Mouse (Mus musculus) testis, adult 2 months (tissue): ENCODE results near the gene Gucd1. TPM values are rescaled to one million over a fixed set of nuclear protein-coding genes. Genes with fewer than 3 reads are reported as not detected.
"Not testable (repeated sequence)": the region's sequence is repeated elsewhere in the genome, so short reads cannot be mapped to it uniquely, and the experiment has no call there.

Experiments
- H3K27ac ChIP-seq: fragments of 200-500 bp; 2 replicates; pipeline ENCODE4 v1.5.1; 2012; ENCODE audit warnings: low read depth, low read length; ENCODE audit not compliant: control insufficient read depth, insufficient read depth
- H3K27me3 ChIP-seq: fragments of 200-500 bp; 2 replicates; pipeline ENCODE4 v1.6.1; 2012; ENCODE audit warnings: mild to moderate bottlenecking, low read length, moderate library complexity; ENCODE audit not compliant: control insufficient read depth, insufficient read depth
- H3K36me3 ChIP-seq: fragments of 200-500 bp; 2 replicates; pipeline ENCODE4 v1.6.1; 2012; ENCODE audit warnings: mild to moderate bottlenecking, low read length; ENCODE audit not compliant: control insufficient read depth, insufficient read depth
- H3K4me1 ChIP-seq: fragments of 200-500 bp; 2 replicates; pipeline ENCODE4 v1.6.1; 2012; ENCODE audit warnings: low read length; ENCODE audit not compliant: control insufficient read depth, insufficient read depth
- H3K4me3 ChIP-seq: fragments of 200-500 bp; 2 replicates; pipeline ENCODE4 v1.5.1; 2012; ENCODE audit warnings: low read depth, mild to moderate bottlenecking, low read length, moderate library complexity, mixed read lengths; ENCODE audit not compliant: control insufficient read depth
- CTCF ChIP-seq: fragments of 200-500 bp; IDR thresholded peaks from 2 replicates; pipeline ENCODE4 v1.5.1; 2012; ENCODE audit warnings: low read depth, mild to moderate bottlenecking, inconsistent platforms, low read length, moderate library complexity; ENCODE audit not compliant: control insufficient read depth, insufficient read depth, insufficient replicate concordance
- POLR2A ChIP-seq: fragments of 200-500 bp; IDR thresholded peaks from 2 replicates; pipeline ENCODE4 v1.6.1; 2012; ENCODE audit warnings: low read depth, mild to moderate bottlenecking, inconsistent platforms, low read length, moderate library complexity; ENCODE audit not compliant: control insufficient read depth
- polyA plus RNA-seq: library from polyadenylated mRNA; depleted of rRNA; stranded (reverse); fragments of >200 nt; gene quantifications from 2 replicates; pipeline ENCODE4 v1.2.3, GENCODE M21; 2012

The Gucd1 gene
- polyA plus RNA-seq, 1 experiment = 15.1 TPM

DNA sequence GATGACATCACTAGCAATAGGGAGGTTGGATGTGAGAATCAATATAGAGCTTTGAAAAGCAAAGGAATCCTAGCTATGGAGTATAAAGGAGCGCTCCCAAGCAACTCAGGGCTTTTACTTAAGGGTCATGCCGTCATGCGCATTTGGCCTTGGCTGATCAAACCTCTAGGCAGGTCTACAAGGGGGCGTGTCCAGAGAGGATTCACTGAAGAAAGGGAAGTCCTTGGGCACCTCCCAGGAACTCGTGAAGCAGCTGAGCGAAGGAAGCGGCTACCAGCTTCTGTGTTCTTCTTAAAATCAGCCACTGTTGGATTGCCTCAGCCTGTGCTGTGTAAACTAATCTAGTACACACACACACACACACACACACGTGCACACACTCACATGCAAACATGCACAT, 44.4 kb downstream of the Gucd1 start:
- no peak overlapping the region for H3K4me3 ChIP-seq
- H3K4me1 ChIP-seq = no peaks in the 10 kb centered on the region
- TF ChIP-seq CTCF (no peak), POLR2A (no peak)
- H3K27ac ChIP-seq = no peak overlapping the region
- H3K27me3 ChIP-seq = no peaks in the 10 kb centered on the region
- no peaks in the 10 kb centered on the region for H3K36me3 ChIP-seq

DNA sequence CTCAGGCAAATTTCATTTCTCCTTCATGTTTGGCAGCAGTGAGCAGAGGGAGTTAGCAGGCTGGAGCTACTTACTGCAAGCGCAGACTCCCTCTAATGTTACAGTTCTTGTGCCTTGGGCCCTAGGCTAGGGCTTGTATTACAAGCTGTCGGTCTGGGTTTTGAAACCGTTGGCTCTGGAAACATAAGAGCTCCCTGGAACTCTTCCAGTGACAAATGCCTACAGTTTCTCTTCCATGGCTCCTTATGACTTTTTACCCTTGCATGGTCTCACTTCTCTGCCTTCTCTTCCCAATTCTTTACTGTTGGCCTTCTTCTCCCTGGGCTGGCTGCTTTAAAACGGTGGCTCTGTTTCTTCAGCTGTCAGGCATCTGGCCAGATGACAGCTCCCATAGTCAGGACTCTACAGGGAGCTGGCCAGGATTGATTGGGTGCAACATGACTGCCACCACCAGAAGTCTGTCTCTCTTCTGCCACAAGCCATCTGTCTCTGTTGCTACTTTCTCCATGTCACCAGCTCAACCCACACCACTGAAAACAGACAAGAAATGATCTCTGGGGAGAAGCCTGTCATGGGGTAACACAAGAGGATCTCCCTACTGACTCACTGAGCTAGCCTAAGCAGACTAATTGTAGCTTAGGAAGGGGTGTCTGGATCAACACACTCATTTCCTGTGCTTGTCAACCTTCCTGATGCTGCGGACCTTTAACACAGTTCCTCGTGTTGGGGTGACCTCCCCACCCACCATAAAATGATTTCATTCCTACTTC, 51.8 kb downstream of the Gucd1 start:
- H3K27ac ChIP-seq = no peak overlapping the region
- no peaks in the 10 kb centered on the region for H3K36me3 ChIP-seq
- H3K4me1 ChIP-seq = no peaks in the 10 kb centered on the region
- no peak for TF ChIP-seq POLR2A
- no peak for TF ChIP-seq CTCF
- no peak overlapping the region for H3K4me3 ChIP-seq
- H3K27me3 ChIP-seq = no peaks in the 10 kb centered on the region

DNA sequence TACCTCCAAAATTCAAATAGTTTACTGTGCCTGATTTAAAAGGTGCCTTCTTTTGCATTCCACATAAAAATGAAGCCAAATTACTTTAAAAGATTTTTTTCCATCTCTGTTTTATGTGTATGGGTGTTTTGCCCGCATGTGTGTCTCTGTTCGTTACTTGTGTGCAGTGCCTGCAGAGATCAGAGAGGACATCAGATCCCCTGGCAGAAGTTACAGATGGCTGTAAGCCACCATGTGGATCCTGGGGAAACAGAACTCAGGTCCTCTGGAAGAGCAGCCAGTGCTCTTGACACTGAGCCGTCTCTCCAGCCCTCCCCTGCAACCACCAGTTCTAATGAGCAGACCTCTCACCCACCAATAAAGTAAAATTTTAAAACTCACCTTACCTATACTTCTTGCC, 55.0 kb downstream of the Gucd1 start:
- Histone ChIP-seq H3K27me3 (no peaks in the 10 kb centered on the region), H3K4me1 (no peaks in the 10 kb centered on the region), H3K36me3 (no peaks in the 10 kb centered on the region), H3K27ac (no peak overlapping the region), H3K4me3 (no peak overlapping the region)
- TF ChIP-seq CTCF = no peak
- no peak for TF ChIP-seq POLR2A

DNA sequence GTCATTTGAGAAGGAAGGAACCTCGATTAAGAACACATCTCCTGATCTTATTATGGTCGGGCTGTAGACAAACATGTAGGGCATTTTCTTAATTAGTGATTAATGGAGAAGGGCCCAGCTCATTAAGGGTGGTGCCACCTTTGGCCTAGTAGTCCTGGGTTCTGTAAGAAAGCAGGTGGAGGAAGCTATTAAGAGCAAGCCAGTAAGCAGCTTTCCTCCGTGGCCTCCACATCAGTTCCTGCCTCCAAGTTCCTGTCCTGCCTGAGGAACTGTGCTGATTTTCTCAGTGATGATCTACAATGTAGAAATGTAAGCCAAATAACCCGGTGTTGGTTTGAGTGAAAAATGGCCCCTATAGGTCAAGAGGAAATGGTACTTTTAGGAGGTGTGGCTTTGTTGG, 59.4 kb downstream of the Gucd1 start:
- TF ChIP-seq CTCF = no peak
- no peak for TF ChIP-seq POLR2A
- H3K27ac ChIP-seq = no peak overlapping the region

DNA sequence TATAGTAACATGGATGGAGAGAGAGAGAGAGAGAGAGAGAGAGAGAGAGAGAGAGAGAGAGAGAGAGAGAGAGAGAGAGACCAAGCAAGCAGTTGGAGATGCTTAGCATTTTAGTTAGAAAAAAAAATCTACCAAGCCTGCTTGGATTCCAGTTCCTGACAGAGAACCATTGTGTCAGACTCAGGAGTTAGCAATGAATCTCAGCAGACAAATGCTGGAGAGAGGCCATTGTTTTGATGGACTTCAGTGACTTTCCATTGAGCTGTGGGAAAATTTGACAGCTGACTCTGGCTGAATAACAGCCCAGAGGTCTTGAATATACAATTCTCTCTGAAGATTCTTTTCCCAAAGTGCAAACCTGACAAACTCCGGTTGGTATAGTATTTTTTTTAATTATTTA, 59.9 kb downstream of the Gucd1 start:
- Histone ChIP-seq H3K36me3 (no peaks in the 10 kb centered on the region), H3K4me1 (peaks cover 4% of the 10 kb centered on the region; the same call in 1 of the 2 replicates), H3K27ac (no peak overlapping the region), H3K27me3 (no peaks in the 10 kb centered on the region), H3K4me3 (no peak overlapping the region)
- TF ChIP-seq CTCF (no peak), POLR2A (no peak)

More for the DNA sequence above, 59.4 kb downstream of the Gucd1 start:
- peaks cover 4% of the 10 kb centered on the region; the same call in 1 of the 2 replicates for H3K4me1 ChIP-seq
- H3K27me3 ChIP-seq = no peaks in the 10 kb centered on the region
- H3K4me3 ChIP-seq = no peak overlapping the region
- H3K36me3 ChIP-seq = no peaks in the 10 kb centered on the region

DNA sequence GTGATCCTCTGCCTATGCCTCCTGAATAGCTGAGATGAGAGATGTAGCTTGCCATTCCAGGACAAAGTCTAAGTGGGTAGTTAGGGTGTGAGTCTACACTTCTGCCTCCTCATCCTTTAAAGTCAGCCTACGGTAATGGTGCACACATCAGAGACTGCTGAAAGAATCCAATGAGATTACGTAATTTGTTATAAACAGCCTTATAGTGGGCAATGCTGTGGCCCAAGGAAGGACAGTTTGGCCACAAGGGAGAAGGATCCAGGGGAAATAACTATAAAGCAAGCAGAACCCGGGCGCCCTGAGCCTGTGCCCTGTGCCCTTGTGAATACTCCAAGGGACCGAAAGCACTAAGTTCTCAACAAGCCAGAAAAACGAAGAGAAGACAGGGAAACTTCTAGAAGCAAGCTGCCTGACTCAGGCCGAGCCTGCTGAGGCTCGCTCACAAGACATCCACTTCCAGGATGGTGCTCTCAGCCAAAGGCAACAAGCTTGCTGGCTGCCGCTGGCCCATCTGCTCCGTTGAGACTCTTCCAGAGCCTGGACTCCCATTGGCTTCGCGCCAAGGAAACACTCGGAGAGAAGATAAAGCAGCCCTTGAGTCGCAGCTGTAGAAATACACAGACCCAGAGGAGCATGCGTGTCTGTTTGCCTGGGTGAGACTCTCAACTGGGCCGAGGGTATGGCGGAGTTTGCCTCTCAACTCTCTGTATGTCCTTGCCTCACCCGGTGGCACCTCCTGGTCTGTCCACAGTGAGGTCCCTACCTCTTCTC, 61.5 kb downstream of the Gucd1 start:
- H3K4me1 ChIP-seq, H3K36me3 ChIP-seq, H3K27me3 ChIP-seq, H3K4me3 ChIP-seq, H3K27ac ChIP-seq: not testable (repeated sequence)

DNA sequence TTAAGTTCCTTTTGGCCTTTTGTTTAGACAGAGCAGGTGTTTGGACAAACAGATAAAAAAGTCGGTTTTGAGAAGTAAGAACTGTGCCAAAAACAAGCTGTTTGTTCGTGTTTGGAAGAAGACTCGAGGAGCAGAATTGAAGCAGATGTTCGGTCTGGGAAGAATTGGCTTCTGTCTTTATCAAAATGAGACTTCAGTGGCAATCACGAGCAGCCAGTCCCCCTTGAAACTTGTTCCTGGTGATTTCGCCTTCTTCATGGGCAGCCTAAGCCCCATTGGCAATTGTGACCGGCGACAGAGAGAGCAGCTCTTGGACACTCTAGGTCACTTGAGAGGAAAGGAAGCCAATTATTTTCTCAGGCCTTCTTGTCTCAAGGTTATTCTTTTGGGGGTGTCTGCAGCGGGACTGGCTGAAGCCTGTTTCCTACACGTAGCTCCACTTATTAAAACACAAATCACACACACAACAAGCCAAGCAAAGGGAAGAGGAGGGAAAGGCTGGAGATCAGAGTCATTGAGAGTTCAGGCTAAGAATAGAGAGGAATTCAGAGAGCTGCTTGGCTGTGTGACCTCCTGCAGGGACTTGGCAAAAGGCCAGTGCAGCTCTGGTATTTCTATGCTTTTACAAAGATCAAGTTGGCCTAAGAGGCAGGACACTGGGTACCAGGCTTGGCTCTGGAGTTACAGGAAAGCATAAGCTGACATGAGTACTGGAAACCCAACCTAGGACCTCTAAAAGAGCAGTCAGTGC, 66.6 kb downstream of the Gucd1 start:
- TF ChIP-seq POLR2A (no peak), CTCF (no peak)
- Histone ChIP-seq H3K27ac (no peak overlapping the region), H3K4me1 (peaks cover 11% of the 10 kb centered on the region), H3K4me3 (no peak overlapping the region), H3K27me3 (no peaks in the 10 kb centered on the region), H3K36me3 (no peaks in the 10 kb centered on the region)
